Mouse (Mus musculus) adipocyte (in vitro differentiated cells): ENCODE data around the gene Aldh8a1.

ENCODE experiments used
- DNase-seq: peaks from one replicate; pipeline ENCODE4 v3.0.0-alpha.2; 2016; ENCODE audit warnings: low spot score

The Aldh8a1 gene

GRCm38 (mm10) chr10:21376682-21377473, at the start of gene Aldh8a1:
Gene Aldh8a1, plus strand, starts transcription at chr10:21377291.
- DNase-seq, result no peak

- DNase-seq, result no peak
Measured at GRCm38 (mm10) chr10:21327605-21328135, 49.4 kb upstream of the Aldh8a1 start.

- no peak for DNase-seq
Measured at GRCm38 (mm10) chr10:21334349-21335105, 42.6 kb upstream of the Aldh8a1 start.

GRCm38 (mm10) chr10:21335534-21335933, 41.6 kb upstream of the Aldh8a1 start:
- DNase-seq, result no peak

GRCm38 (mm10) chr10:21337191-21337590, 39.9 kb upstream of the Aldh8a1 start:
- peak; percentile 12 for DNase-seq

- no peak for DNase-seq
Measured at GRCm38 (mm10) chr10:21341706-21342105, 35.4 kb upstream of the Aldh8a1 start.

GRCm38 (mm10) chr10:21342331-21343005, 34.6 kb upstream of the Aldh8a1 start:
- no peak for DNase-seq

- no peak for DNase-seq
Measured at GRCm38 (mm10) chr10:21347332-21347731, 29.8 kb upstream of the Aldh8a1 start.

- no peak for DNase-seq
Measured at GRCm38 (mm10) chr10:21349449-21349848, 27.6 kb upstream of the Aldh8a1 start.

- DNase-seq, result no peak
Measured at GRCm38 (mm10) chr10:21349946-21350345, 27.1 kb upstream of the Aldh8a1 start.

- DNase-seq, result no peak
Measured at GRCm38 (mm10) chr10:21350531-21351515, 26.3 kb upstream of the Aldh8a1 start.

- DNase-seq, result no peak
Measured at GRCm38 (mm10) chr10:21351766-21352165, 25.3 kb upstream of the Aldh8a1 start.

GRCm38 (mm10) chr10:21353890-21354289, 23.2 kb upstream of the Aldh8a1 start:
- DNase-seq, result no peak

- no peak for DNase-seq
Measured at GRCm38 (mm10) chr10:21354506-21354905, 22.6 kb upstream of the Aldh8a1 start.

- DNase-seq, result no peak
Measured at GRCm38 (mm10) chr10:21357986-21358385, 19.1 kb upstream of the Aldh8a1 start.

- DNase-seq, result no peak
Measured at GRCm38 (mm10) chr10:21359086-21359485, 18.0 kb upstream of the Aldh8a1 start.

- DNase-seq, result no peak
Measured at GRCm38 (mm10) chr10:21361871-21362270, 15.2 kb upstream of the Aldh8a1 start.

- no peak for DNase-seq
Measured at GRCm38 (mm10) chr10:21363297-21363696, 13.8 kb upstream of the Aldh8a1 start.

- DNase-seq, result no peak
Measured at GRCm38 (mm10) chr10:21364946-21365345, 12.1 kb upstream of the Aldh8a1 start.

- DNase-seq, result no peak
Measured at GRCm38 (mm10) chr10:21365897-21366296, 11.2 kb upstream of the Aldh8a1 start.

GRCm38 (mm10) chr10:21366471-21366870, 10.6 kb upstream of the Aldh8a1 start:
- DNase-seq, result no peak
